Mouse (Mus musculus): Measurements from ENCODE around the gene Pcbp4. TPM values are rescaled to one million over a fixed set of nuclear protein-coding genes. Genes with fewer than 3 reads are reported as not detected.
A peak's percentile ranks its signal among the peaks of the same experiment; 100 is the strongest.

Gene Pcbp4
- polyA plus RNA-seq, 1 experiment from 2014 or later: 248 TPM

DNA sequence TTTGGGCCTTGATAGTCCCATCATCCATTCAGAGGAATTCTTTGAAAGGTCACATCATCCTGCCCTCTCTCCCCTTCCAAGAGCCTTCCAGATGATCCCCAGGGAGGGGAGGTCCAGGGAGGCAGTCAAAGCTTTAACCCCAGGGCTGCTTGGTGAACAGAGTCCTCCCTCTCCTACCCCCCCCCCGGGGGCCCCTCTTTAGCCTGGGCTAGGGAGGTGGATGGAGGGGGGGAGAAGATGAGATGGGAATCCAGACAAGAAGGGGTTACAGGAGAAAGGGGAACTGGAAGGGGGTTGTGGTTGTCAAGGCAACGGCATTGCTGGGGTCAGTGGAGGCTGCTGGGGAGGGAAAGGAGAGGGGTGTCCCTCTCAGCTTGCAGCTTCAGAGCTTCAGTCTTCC, 32.5 kb upstream of the Pcbp4 start:
- ATAC-seq (ENCODE audit: low FRiP score): peak; percentile 11; the same call in 1 of the 2 replicates
- Histone ChIP-seq H3K9ac (peak overlapping the region; percentile 46; the same call in 1 of the 2 replicates), H3K4me1 (replicated peaks) (peaks cover 40% of the 10 kb centered on the region), H3K4me2 (peak overlapping the region; percentile 34), H3K36me3 (no peaks in the 10 kb centered on the region), H3K27me3 (0 out of 2 replicates have a peak, but pooled peaks cover 7% of the 10 kb centered on the region), H3K4me3 (no peak overlapping the region), H3K27ac (0 out of 2 replicates have a peak overlapping the region, but pooled peaks have one; percentile 35), H3K9me3 (no peaks in the 10 kb centered on the region)
- 0% methylated on average over 2 of the region's 2 CpGs for WGBS

DNA sequence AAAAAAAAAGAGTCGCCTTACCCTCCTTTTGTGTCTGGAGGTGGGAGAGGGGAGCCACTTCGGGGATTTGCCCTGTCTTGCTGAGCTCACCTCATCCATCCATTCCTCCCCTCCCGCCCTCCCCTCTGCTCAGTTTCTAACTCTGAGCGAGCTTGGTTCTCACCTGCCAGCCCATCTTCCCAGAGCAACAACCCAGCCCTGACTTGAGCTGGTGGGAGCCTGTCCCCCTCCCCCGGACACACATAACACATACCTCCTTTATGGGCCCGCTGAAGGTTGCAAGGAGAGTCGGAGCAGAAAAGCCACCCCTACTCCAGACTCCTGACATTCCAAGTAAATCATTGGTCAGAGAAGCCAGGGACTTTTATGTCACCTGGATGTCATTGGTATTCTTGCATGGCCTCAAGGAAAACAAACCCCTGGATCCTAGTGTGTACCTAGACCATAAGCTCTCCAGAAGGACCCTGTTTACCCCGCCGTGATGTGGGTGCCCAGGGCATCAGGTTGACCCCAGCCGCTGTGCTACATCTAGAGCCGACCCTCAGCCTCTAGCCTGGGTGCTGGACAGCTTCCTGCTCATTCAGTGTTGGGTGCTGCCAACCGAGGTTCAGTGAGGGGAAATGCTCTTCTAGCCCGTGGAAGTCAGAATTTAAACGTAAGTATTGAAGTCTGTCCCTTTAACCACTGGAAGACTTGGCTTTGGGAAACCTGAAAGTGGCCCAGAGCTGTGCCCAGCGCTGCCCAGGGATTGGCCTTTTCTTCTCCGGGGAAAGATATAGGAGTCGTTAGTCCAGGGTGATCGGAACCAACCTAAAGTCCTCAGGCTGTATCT, 31.8 kb upstream of the Pcbp4 start:
- Histone ChIP-seq H3K36me3 (no peaks in the 10 kb centered on the region), H3K4me3 (no peak overlapping the region; the same call in 1 of the 2 replicates), H3K9ac (peak overlapping the region; percentile 46; the same call in 1 of the 2 replicates), H3K9me3 (no peaks in the 10 kb centered on the region), H3K4me2 (peak overlapping the region; percentile 34), H3K4me1 (replicated peaks) (peaks cover 40% of the 10 kb centered on the region), H3K27me3 (0 out of 2 replicates have a peak, but pooled peaks cover 7% of the 10 kb centered on the region), H3K27ac (0 out of 2 replicates have a peak overlapping the region, but pooled peaks have one; percentile 35)
- 6% methylated on average over 18 of the region's 18 CpGs for WGBS
- ATAC-seq (ENCODE audit: low FRiP score): peak; percentile 26; the same call in 1 of the 2 replicates

GRCm38 (mm10) chr9:106421865-106422160, 31.3 kb upstream of the Pcbp4 start:
- ATAC-seq (ENCODE audit: low FRiP score): peak; percentile 56
- Histone ChIP-seq H3K4me3 (no peak overlapping the region; the same call in 1 of the 2 replicates), H3K9me3 (no peaks in the 10 kb centered on the region), H3K4me1 (replicated peaks) (peaks cover 40% of the 10 kb centered on the region), H3K9ac (no peak overlapping the region), H3K36me3 (no peaks in the 10 kb centered on the region), H3K27me3 (0 out of 2 replicates have a peak, but pooled peaks cover 7% of the 10 kb centered on the region), H3K27ac (no peak overlapping the region), H3K4me2 (peak overlapping the region; percentile 34)
- 0% methylated on average over 3 of the region's 3 CpGs for WGBS

DNA sequence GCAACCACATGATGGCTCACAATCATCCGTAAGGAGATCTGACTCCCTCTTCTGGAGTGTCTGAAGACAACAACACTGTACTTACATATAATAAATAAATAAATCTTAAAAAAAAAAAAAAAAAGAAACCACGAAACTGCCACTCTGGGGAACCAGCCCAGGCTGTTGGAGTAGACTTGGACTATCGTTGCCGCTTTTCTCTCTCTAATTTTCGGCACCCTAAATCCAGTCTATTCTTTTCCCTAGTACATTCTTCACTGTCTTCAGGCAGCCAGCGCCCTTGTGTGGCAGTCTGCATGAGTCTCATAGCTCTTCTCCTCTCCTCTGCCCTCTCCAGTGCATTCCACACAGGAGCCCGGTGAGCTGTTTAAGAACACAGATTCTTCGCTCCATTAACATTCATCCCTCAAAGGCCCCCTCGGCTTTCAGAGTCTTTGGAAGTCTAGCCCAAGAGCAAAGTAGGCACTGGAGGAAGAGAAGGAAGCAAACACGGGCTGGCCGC, 24.3 kb upstream of the Pcbp4 start:
- Histone ChIP-seq H3K36me3 (peaks cover 29% of the 10 kb centered on the region), H3K27me3 (no peaks in the 10 kb centered on the region), H3K4me2 (peak overlapping the region; percentile 93), H3K9me3 (no peaks in the 10 kb centered on the region), H3K4me1 (replicated peaks) (peaks cover 17% of the 10 kb centered on the region), H3K9ac (peak overlapping the region; percentile 72), H3K27ac (peak overlapping the region; percentile 96), H3K4me3 (peak overlapping the region; percentile 87)
- ATAC-seq (ENCODE audit: low FRiP score): peak; percentile 74
- 18% methylated on average over 11 of the region's 11 CpGs for WGBS

DNA sequence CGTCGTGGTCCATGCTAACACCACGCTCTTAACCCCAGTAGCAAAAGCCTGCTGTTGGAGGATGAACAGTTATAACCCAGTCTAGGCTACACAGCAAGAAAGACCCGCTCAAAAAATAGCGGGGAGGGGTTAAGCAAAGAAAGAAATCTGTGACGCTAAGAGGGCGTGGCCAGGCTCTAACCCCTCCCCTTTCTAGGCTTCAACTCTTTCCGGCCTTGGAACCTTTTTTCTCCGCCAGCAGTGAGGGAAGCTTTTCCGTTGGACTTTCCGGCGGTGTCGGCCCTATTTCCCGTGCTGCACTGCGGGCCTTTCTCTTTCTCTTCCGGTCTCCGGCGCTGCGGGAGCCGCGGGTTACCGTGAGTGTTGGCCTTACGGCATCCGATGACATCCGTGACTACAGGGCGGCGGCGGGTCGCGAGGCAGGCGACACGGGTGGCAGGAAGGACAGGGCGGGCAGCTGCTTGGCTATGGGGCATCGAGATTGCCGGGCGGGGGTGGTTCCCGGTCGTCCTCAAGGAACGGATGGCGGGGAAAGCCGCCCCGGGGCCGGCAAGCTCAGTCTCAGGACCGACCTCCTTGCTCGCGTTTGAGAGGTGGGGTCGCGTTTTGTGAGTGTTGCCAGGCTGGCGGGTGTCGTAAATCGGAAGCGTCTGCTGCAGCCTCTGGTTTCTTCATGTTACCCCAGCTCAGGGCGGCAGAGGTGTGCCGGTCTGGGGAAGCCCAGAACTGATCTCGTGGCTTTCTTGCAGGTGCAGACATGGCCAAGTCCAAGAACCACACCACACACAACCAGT, 23.7 kb upstream of the Pcbp4 start, which contains the start of gene Rpl29:
Gene Rpl29, plus strand, starts transcription at position 234 of the 794 bp plus-strand sequence.
- ATAC-seq (ENCODE audit: low FRiP score): peak; percentile 91

GRCm38 (mm10) chr9:106430015-106430264, 23.2 kb upstream of the Pcbp4 start:
- H3K27me3 ChIP-seq: no peaks in the 10 kb centered on the region
- H3K36me3 ChIP-seq: peaks cover 35% of the 10 kb centered on the region
- no peaks in the 10 kb centered on the region for H3K9me3 ChIP-seq
- WGBS: 0% methylated on average over 4 of the region's 4 CpGs
- peaks cover 17% of the 10 kb centered on the region for H3K4me1 ChIP-seq (replicated peaks)
- peak overlapping the region; percentile 96 for H3K27ac ChIP-seq
- ATAC-seq (ENCODE audit: low FRiP score): no peak
- peak overlapping the region; percentile 93 for H3K4me2 ChIP-seq
- H3K4me3 ChIP-seq: peak overlapping the region; percentile 87
- peak overlapping the region; percentile 99 for H3K9ac ChIP-seq

More for the DNA sequence above, 23.7 kb upstream of the Pcbp4 start, which contains the start of gene Rpl29:
- peak within 1 kb of the TSS; percentile 87 for H3K4me3 ChIP-seq
- H3K36me3 ChIP-seq: peaks cover 35% of the 10 kb centered on the region
- WGBS: under 1% methylated on average over 55 of the region's 55 CpGs
- H3K4me2 ChIP-seq: peak within 1 kb of the TSS; percentile 93
- H3K27me3 ChIP-seq: no peaks in the 10 kb centered on the region
- H3K4me1 ChIP-seq (replicated peaks): peaks cover 17% of the 10 kb centered on the region
- H3K9me3 ChIP-seq: no peaks in the 10 kb centered on the region
- peak within 1 kb of the TSS; percentile 96 for H3K27ac ChIP-seq
- H3K9ac ChIP-seq: peak within 1 kb of the TSS; percentile 99

DNA sequence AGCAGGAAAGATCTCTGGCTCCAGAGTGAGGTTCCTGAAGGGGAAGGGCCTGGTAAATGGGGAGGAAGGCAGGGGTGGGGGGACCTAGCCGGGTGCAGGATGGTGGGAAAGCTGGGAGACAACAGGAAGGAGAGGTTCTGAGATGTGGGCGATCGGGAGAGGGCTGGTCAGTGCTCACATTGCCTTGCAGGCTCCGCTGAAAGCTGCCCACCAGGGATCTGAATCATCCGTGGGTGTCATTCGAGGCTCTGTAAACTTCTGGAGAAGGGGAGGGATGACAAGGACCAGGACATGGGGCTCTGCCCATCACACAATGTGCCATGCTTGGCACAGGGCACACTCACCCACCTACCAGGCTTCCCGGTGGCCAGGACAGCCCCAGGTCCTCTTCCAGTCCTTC, 19.7 kb upstream of the Pcbp4 start:
- H3K27me3 ChIP-seq: no peaks in the 10 kb centered on the region
- H3K9me3 ChIP-seq: no peaks in the 10 kb centered on the region
- H3K27ac ChIP-seq: no peak overlapping the region
- H3K9ac ChIP-seq: no peak overlapping the region
- H3K4me3 ChIP-seq: no peak overlapping the region
- peaks cover 35% of the 10 kb centered on the region for H3K36me3 ChIP-seq
- H3K4me1 ChIP-seq (replicated peaks): peaks cover 35% of the 10 kb centered on the region
- H3K4me2 ChIP-seq: no peak overlapping the region
- 86% methylated on average over 6 of the region's 7 CpGs for WGBS
- no peak for ATAC-seq (ENCODE audit: low FRiP score)

DNA sequence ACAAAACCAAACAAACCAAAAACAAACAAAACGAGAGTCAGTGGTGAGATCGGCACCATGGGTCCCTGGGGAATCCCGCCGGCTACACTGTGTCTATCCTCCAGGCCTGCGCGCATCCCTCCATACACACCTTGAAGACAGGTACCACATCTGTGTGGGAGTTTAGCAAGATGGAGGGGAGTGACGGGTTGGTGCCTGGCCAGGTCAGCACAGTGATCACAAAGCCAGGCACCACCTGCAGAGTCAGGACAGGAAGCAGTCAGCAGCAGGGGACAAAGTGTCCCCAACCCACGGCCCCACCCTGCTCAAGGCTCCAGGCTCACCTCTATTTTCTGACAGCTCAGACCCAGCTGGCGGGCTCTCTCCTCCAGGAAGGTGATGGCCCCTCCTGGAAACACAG, 16.5 kb upstream of the Pcbp4 start:
- no peak overlapping the region for H3K27ac ChIP-seq
- WGBS: 87% methylated on average over 9 of the region's 9 CpGs
- no peak for ATAC-seq (ENCODE audit: low FRiP score)
- H3K4me3 ChIP-seq: no peak overlapping the region
- no peaks in the 10 kb centered on the region for H3K9me3 ChIP-seq
- H3K36me3 ChIP-seq: peaks cover 30% of the 10 kb centered on the region
- no peak overlapping the region for H3K4me2 ChIP-seq
- H3K27me3 ChIP-seq: no peaks in the 10 kb centered on the region
- H3K4me1 ChIP-seq (replicated peaks): peaks cover 28% of the 10 kb centered on the region
- H3K9ac ChIP-seq: no peak overlapping the region; the same call in 1 of the 2 replicates

DNA sequence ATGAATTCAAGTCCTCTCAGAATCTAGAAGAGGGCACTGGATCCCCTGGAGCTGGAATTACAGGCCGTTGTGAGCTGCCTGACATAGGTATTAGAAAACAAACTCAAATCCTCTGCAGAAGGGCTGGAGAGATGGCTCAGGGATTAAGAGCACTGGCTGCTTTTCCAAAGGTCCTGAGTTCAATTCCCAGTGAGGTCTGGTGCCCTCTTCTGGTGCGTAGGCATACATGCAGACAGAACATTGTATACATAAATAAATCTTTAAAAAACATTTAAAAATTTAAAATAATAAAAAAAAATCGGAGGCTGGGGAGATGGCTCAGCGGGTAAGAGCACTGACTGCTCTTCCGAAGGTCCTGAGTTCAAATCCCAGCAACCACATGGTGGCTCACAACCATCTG, 10.4 kb upstream of the Pcbp4 start:
- H3K4me3 ChIP-seq: no peak overlapping the region
- H3K4me1 ChIP-seq (replicated peaks): peaks cover 35% of the 10 kb centered on the region
- no peaks in the 10 kb centered on the region for H3K9me3 ChIP-seq
- H3K36me3 ChIP-seq: peaks cover 3% of the 10 kb centered on the region; the same call in 1 of the 2 replicates
- no peak overlapping the region for H3K27ac ChIP-seq
- no peaks in the 10 kb centered on the region for H3K27me3 ChIP-seq
- 88% methylated on average over 5 of the region's 5 CpGs for WGBS
- no peak overlapping the region for H3K4me2 ChIP-seq
- ATAC-seq (ENCODE audit: low FRiP score): no peak
- H3K9ac ChIP-seq: no peak overlapping the region

GRCm38 (mm10) chr9:106444836-106445235, 8.3 kb upstream of the Pcbp4 start:
- no peak for ATAC-seq (ENCODE audit: low FRiP score)
- H3K27ac ChIP-seq: no peak overlapping the region
- no peaks in the 10 kb centered on the region for H3K27me3 ChIP-seq
- H3K36me3 ChIP-seq: peaks cover 3% of the 10 kb centered on the region; the same call in 1 of the 2 replicates
- H3K4me1 ChIP-seq (replicated peaks): peaks cover 40% of the 10 kb centered on the region
- H3K4me3 ChIP-seq: no peak overlapping the region
- H3K9ac ChIP-seq: no peak overlapping the region
- no peak overlapping the region for H3K4me2 ChIP-seq
- 70% methylated on average over 4 of the region's 4 CpGs for WGBS
- H3K9me3 ChIP-seq: no peaks in the 10 kb centered on the region

GRCm38 (mm10) chr9:106447348-106447747, 5.7 kb upstream of the Pcbp4 start, which contains the start of the genes Abhd14b and Abhd14a:
Abhd14b (plus strand) TSS chr9:106447459.
Abhd14a (minus strand) TSS chr9:106447678.
- H3K9ac ChIP-seq: peak within 1 kb of the TSS; percentile 75
- H3K27me3 ChIP-seq: 0 out of 2 replicates have a peak, but pooled peaks cover 3% of the 10 kb centered on the region
- peak; percentile 79 for ATAC-seq (ENCODE audit: low FRiP score)
- peak within 1 kb of the TSS; percentile 73 for H3K4me2 ChIP-seq
- no peaks in the 10 kb centered on the region for H3K9me3 ChIP-seq
- WGBS: under 1% methylated on average over 24 of the region's 24 CpGs
- H3K4me3 ChIP-seq: peak within 1 kb of the TSS; percentile 52
- peak within 1 kb of the TSS; percentile 78 for H3K27ac ChIP-seq
- peaks cover 58% of the 10 kb centered on the region for H3K4me1 ChIP-seq (replicated peaks)
- H3K36me3 ChIP-seq: no peaks in the 10 kb centered on the region

DNA sequence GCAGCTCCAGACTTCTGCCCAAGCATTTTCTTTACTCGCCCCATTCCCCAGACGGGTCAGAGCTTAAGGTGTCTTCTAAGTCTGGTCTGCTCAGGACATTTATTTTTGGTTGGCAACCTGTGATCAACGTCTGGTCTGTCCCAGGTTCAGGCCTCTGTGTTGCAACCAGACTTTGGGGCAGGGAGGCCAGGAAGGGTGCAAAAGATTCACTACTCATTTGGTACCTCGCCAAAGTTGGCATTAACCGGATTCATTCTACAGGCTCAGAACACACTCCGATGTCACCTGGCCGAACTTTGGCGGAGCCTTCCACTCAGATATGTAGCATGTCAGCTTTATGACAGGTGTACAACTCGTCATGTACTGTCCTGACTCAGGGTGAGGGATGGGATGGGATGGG, 5.1 kb upstream of the Pcbp4 start:
- no peaks in the 10 kb centered on the region for H3K36me3 ChIP-seq
- WGBS: 44% methylated on average over 9 of the region's 9 CpGs
- peak overlapping the region; percentile 72 for H3K9ac ChIP-seq
- ATAC-seq (ENCODE audit: low FRiP score): peak; percentile 38
- H3K9me3 ChIP-seq: no peaks in the 10 kb centered on the region
- peaks cover 64% of the 10 kb centered on the region for H3K4me1 ChIP-seq (replicated peaks)
- peak overlapping the region; percentile 65 for H3K27ac ChIP-seq
- peak overlapping the region; percentile 73 for H3K4me2 ChIP-seq
- H3K4me3 ChIP-seq: peak overlapping the region; percentile 52
- 0 out of 2 replicates have a peak, but pooled peaks cover 3% of the 10 kb centered on the region for H3K27me3 ChIP-seq

Data from hindbrain, embryonic 13.5 days (tissue).